Mouse (Mus musculus): Measurements from ENCODE around the gene Stom.

DNA sequence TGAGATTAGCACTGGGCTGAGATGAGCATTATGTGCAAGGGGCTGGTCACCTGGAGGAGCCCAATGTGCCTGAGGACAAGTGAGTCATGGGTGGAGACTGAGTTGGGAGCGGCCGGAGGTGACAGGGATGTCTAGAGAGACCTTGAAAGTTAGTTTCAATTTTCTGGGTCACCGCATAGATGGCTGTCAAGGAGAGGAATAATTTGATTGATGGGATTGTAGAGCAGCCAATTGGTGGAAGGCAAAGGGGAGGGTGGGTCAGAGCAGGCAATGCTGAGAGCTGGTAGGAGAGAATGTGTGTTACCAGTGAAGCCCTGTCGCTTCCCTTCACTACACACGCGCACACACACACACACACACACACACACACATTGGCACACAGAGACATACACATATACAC is 67.6 kb downstream of the Stom start:
- TF ChIP-seq CTCF (IDR thresholded peaks at IDR 0.05; ENCODE audit: low read depth) = no peak
- no peak for TF ChIP-seq EP300 (IDR thresholded peaks at IDR 0.05; ENCODE audit: low read depth)

All from liver, embryonic 14.5 days (tissue).